In genomic region chr15:100660306-100660705, GRCm38 (mm10) we compare ENCODE assay signal across 15 mouse cellular contexts. TPM values are rescaled to one million over a fixed set of nuclear protein-coding genes. Genes with fewer than 3 reads are reported as not detected.
A peak's percentile ranks its signal among the peaks of the same experiment; 100 is the strongest.
DNase-seq lines count a peak whose midpoint lies in the region; ATAC-seq and TF ChIP-seq lines count a peak whose summit lies in the region.
"Had no signal": no experiment of that assay in that cellular context is flagged by ENCODE, and none has a peak within 500 bp of the region (broad histone marks: within the 10 kb centered on the region; RNA-seq: fewer than 3 reads in every experiment).

No protein-coding gene starts in this region.

- no peak for TF ChIP-seq CTCF in forebrain, postnatal 0 days (IDR thresholded peaks at IDR 0.05; ENCODE audit: low read depth)

- no peak overlapping the region for H3K4me2 ChIP-seq in forebrain, postnatal 0 days (ENCODE audit: low read depth)
- H3K4me2 ChIP-seq: embryonic facial prominence, embryonic 12.5 days; forebrain, embryonic 12.5 days; hindbrain, embryonic 12.5 days; liver, embryonic 13.5 days had no signal

- no peaks in the 10 kb centered on the region for H3K9me3 ChIP-seq in megakaryocyte, embryonic 14.5 days
- H3K9me3 ChIP-seq in forebrain, postnatal 0 days (ENCODE audit: low read length): no peaks in the 10 kb centered on the region
- H3K9me3 ChIP-seq: embryonic facial prominence, embryonic 12.5 days; forebrain, embryonic 12.5 days; hindbrain, embryonic 12.5 days; liver, embryonic 13.5 days had no signal

- peak; percentile 75 for DNase-seq in kidney, adult 11 months
- no peak for DNase-seq in kidney, postnatal 10 days
- DNase-seq in cerebellum, postnatal 10 days: peak; percentile 71 to 75
- DNase-seq in skeletal muscle tissue, adult 2 months (ENCODE audit: low read depth, low spot score): peak; percentile 83
- DNase-seq in forebrain, postnatal 0 days: no peak
- no peak for DNase-seq in thymus, postnatal 25 days
- DNase-seq: liver, embryonic 13.5 days had no signal

- ATAC-seq in megakaryocyte, adult 5-6 weeks (ENCODE audit: poor library complexity, severe bottlenecking): no peak
- no peak for ATAC-seq in forebrain, postnatal 0 days
- ATAC-seq: CD4-positive, CD25-positive, alpha-beta regulatory T cell, adult 4 months; Patski had no signal

- WGBS in forebrain, postnatal 0 days: 72% methylated on average over 9 of the region's 9 CpGs

- no peaks in the 10 kb centered on the region for H3K27me3 ChIP-seq in megakaryocyte, embryonic 14.5 days (replicated peaks)
- no peaks in the 10 kb centered on the region for H3K27me3 ChIP-seq in forebrain, postnatal 0 days (ENCODE audit: insufficient read depth, low read length)
- H3K27me3 ChIP-seq: embryonic facial prominence, embryonic 12.5 days; hindbrain, embryonic 12.5 days; liver, embryonic 13.5 days; Patski had no signal

- peak overlapping the region; percentile 80 for H3K4me3 ChIP-seq in megakaryocyte, embryonic 14.5 days (replicated peaks)
- H3K4me3 ChIP-seq in forebrain, postnatal 0 days (ENCODE audit: low read depth, low read length): no peak overlapping the region
- H3K4me3 ChIP-seq: embryonic facial prominence, embryonic 12.5 days; forebrain, embryonic 12.5 days; hindbrain, embryonic 12.5 days; liver, embryonic 13.5 days had no signal

- H3K27ac ChIP-seq in forebrain, postnatal 0 days (ENCODE audit: low read depth, low read length): no peak overlapping the region
- H3K27ac ChIP-seq: embryonic facial prominence, embryonic 12.5 days; forebrain, embryonic 12.5 days; hindbrain, embryonic 12.5 days; liver, embryonic 13.5 days; macrophage had no signal

- peaks cover 97% of the 10 kb centered on the region for H3K36me3 ChIP-seq in megakaryocyte, embryonic 14.5 days (replicated peaks; ENCODE audit: low read length)
- no peaks in the 10 kb centered on the region for H3K36me3 ChIP-seq in forebrain, postnatal 0 days (ENCODE audit: insufficient read depth)
- H3K36me3 ChIP-seq: embryonic facial prominence, embryonic 12.5 days; forebrain, embryonic 12.5 days; hindbrain, embryonic 12.5 days had no signal

- H3K4me1 ChIP-seq in megakaryocyte, embryonic 14.5 days: peaks cover 100% of the 10 kb centered on the region
- no peaks in the 10 kb centered on the region for H3K4me1 ChIP-seq in forebrain, postnatal 0 days (ENCODE audit: insufficient read depth)
- H3K4me1 ChIP-seq: embryonic facial prominence, embryonic 12.5 days; forebrain, embryonic 12.5 days; hindbrain, embryonic 12.5 days had no signal

- no peak overlapping the region for H3K9ac ChIP-seq in forebrain, postnatal 0 days
- H3K9ac ChIP-seq: embryonic facial prominence, embryonic 12.5 days; forebrain, embryonic 12.5 days; hindbrain, embryonic 12.5 days; liver, embryonic 13.5 days had no signal

RNA-seq across cellular contexts. Expression of gene Bin2, which starts 9.0 kb away (rescaled TPM):
- polyA plus RNA-seq in megakaryocyte, embryonic 14.5 days (2012; ENCODE audit: insufficient read depth, low replicate concordance): 2,082 and 2,619 TPM in 2 replicates
- total RNA-seq in megakaryocyte, adult 5-6 weeks (2015): 309 and 324 TPM in 2 replicates
- total RNA-seq in megakaryocyte, adult 5-6 weeks (2017): 275 and 304 TPM in 2 replicates
- 1.4 and 1.6 TPM in 2 replicates for total RNA-seq in forebrain, postnatal 0 days (2014; rRNA removed)
- 0.58 and 1.4 TPM in 2 replicates for polyA plus RNA-seq in forebrain, postnatal 0 days (2015; fragmentation: Nextera tagmentation; extraction: Ambion mirVana)
- polyA plus RNA-seq: Patski had no signal

RNA-seq across cellular contexts. Expression of gene Smagp, which starts 23.6 kb away (rescaled TPM):
- polyA plus RNA-seq in megakaryocyte, embryonic 14.5 days (2012; ENCODE audit: insufficient read depth, low replicate concordance): 57.2 and 75.5 TPM in 2 replicates
- 1.1 and 3.2 TPM in 2 replicates for total RNA-seq in megakaryocyte, adult 5-6 weeks (2015)
- total RNA-seq in megakaryocyte, adult 5-6 weeks (2017): 0.51 and 4.5 TPM in 2 replicates
- total RNA-seq in forebrain, postnatal 0 days (2014; rRNA removed): 2.3 and 6.2 TPM in 2 replicates
- polyA plus RNA-seq in forebrain, postnatal 0 days (2015; fragmentation: Nextera tagmentation; extraction: Ambion mirVana): 3.9 TPM in 2 replicates
- polyA plus RNA-seq: CD4-positive, CD25-positive, alpha-beta regulatory T cell, adult 4 months had no signal

RNA-seq across cellular contexts. Expression of gene Cela1, which starts 27.4 kb away (rescaled TPM):
- polyA plus RNA-seq in megakaryocyte, embryonic 14.5 days (2012; ENCODE audit: insufficient read depth, low replicate concordance): 12.5 and 23.0 TPM in 2 replicates
- total RNA-seq in megakaryocyte, adult 5-6 weeks (2015): 3.5 and 6.2 TPM in 2 replicates
- total RNA-seq in megakaryocyte, adult 5-6 weeks (2017): 1.8 and 4.2 TPM in 2 replicates
- 0.62 and 5.1 TPM in 2 replicates for total RNA-seq in forebrain, postnatal 0 days (2014; rRNA removed)
- 0.81 and 1.2 TPM in 2 replicates for polyA plus RNA-seq in forebrain, postnatal 0 days (2015; fragmentation: Nextera tagmentation; extraction: Ambion mirVana)
- polyA plus RNA-seq: forebrain, embryonic 12.5 days had no signal

RNA-seq across cellular contexts. Expression of gene Dazap2, which starts 45.2 kb away (rescaled TPM):
- polyA plus RNA-seq in megakaryocyte, embryonic 14.5 days (2012; ENCODE audit: insufficient read depth, low replicate concordance): 28.5 and 32.0 TPM in 2 replicates
- total RNA-seq in megakaryocyte, adult 5-6 weeks (2015): 576 and 578 TPM in 2 replicates
- 242 and 284 TPM in 2 replicates for total RNA-seq in megakaryocyte, adult 5-6 weeks (2017)
- 81.9 and 92.3 TPM in 2 replicates for total RNA-seq in forebrain, postnatal 0 days (2014; rRNA removed)
- 162 and 190 TPM in 2 replicates for polyA plus RNA-seq in forebrain, postnatal 0 days (2015; fragmentation: Nextera tagmentation; extraction: Ambion mirVana)

Comparison
In these comparisons a context has a peak if more than half of its experiments do, and no peak if none do; other contexts are left out.
1. DNase-seq: peak in kidney, adult 11 months (single experiment), cerebellum, postnatal 10 days (2 of 2) and skeletal muscle tissue, adult 2 months (single experiment); none in kidney, postnatal 10 days (single experiment), forebrain, postnatal 0 days (single experiment) and thymus, postnatal 25 days (single experiment).
2. RNA of gene Bin2, which starts 9.0 kb away (total RNA-seq): 275 to 324 TPM in megakaryocyte, adult 5-6 weeks; 1.4 to 1.6 TPM in forebrain, postnatal 0 days; every median in the first group is over 100 times any median in the second.